Mouse (Mus musculus) forelimb bud, embryonic 11.5 days (tissue): Measurements from ENCODE around the gene Fam57b.
A peak's percentile ranks its signal among the peaks of the same experiment; 100 is the strongest.

ENCODE experiments used
- DNase-seq: peaks from one replicate; pipeline ENCODE4 v3.0.0-alpha.2; 2012; ENCODE audit warnings: low read depth, low spot score

Fam57b gene

DNA sequence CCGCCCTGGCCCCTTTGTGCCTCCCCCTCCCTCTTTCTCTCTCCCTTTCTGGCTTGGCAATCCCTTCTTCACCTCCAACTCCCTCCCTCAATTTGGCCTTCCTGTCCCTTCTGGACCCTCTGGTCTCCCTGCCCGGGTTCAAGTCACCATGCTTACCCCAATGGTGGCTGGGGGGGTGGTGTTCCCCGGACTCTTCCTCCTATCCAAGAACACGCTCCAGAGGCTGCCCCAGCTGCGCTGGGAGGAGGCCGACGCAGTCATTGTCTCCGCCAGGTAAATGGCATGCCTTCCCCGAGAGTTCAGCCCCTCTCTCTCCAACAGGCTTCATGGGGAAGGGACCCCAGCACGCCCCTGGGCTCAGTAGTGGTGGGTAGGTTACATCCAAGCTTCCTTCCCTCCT, 26.5 kb downstream of the Fam57b start:
- DNase-seq = no peak

DNA sequence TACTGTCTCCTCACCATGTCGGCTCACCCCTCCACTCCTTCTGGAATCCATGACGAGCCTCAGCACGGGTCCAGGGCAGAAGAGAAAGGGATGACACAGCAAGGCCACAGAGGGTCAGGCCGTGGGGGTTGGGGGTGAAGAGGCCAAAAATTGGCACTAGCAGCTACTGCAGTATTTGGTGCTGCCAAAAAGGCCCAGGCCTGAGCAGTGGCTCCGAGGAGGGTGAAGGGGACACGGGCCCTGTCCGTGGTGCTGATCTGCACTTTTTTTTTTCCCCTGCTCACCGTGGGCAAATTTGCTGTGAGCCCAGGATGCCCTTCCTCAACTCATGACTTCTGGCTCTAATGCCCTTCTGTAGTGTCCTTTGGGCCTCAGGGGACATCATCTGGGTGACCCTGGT, 27.9 kb downstream of the Fam57b start:
- peak; percentile 44 for DNase-seq

DNA sequence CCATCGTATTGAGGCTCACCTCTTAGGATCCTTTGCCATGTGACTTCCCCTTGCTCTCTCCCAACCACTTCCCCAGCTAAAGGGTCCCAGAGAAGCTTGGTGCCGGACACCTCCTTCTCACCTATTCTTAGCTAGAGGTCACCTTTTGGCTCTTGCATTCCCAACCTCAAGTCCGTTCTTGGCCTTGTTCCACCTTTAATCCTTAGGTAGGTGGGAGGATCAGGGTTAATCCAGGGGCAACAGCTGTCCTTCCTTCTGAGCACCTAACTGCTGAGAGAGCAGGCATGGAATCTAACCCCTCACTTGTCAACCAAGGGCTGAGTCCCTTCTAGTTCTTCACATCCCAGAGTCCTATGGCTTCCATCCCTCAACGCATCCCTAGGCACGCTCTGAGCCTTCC, 28.5 kb downstream of the Fam57b start:
- no peak for DNase-seq

- DNase-seq = no peak
Observed at GRCm38 (mm10) chr7:126831539-126831938, 34.1 kb downstream of the Fam57b start, which contains the start of gene 4930451I11Rik. Gene 4930451I11Rik, minus strand, starts transcription at chr7:126831639.

GRCm38 (mm10) chr7:126832036-126832598, 34.6 kb downstream of the Fam57b start:
- DNase-seq = peak; percentile 74

DNA sequence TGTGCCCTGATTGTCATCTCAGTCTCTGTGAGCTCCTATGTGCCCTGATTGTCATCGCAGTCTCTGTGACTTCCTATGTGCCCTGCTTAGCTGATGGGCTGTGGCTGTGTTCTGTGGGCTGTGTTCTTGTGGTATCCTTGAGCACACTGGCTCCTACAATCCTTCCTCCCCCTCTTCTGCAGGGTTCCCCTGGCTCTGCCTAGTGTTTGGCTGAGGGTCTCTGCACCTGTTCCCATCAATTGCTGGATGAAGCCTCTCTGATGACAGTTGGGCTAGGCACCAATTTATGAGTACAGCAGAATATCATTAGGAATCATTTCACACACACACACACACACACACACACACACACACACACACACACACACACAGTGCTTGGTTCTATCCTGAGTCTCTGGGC, 35.8 kb downstream of the Fam57b start:
- no peak for DNase-seq

GRCm38 (mm10) chr7:126843276-126843675, 45.8 kb downstream of the Fam57b start:
- no peak for DNase-seq

DNA sequence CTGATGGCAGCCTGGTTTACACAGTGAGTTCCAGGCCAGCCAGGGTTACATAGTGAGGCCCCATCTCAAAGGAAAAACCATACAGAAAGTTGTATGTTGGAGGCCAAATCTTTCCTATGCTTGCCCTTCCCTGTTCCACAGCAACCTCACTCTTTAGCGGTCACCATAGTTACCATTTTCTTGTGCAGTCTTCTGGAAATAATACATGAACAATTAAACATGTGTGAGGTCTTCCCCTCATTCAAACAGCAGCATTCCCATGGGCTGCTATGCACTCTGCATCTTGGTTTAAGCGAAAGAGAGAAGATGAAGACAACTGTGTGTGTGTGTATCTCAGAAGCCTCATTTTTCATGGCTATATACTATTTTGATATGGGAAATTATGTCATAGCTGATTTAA, 48.0 kb downstream of the Fam57b start:
- DNase-seq = no peak

DNA sequence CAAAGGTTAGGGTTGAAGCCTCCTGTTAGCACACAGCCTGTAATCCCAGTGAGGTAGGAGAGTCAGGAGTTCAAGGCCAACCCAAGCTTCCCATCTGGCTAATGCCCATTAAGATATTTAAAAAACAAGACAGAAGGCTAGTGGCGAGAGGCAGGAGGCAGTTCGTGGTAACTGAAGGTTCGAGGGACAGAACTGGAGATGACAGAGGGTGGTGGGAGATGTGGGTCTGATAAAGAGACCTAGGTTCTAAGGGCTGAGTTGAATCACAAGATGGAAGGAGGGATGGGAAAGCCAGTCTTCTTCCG, 49.6 kb downstream of the Fam57b start, which contains the start of gene Doc2a:
Gene Doc2a, plus strand, starts transcription at position 301 of the 305 bp plus-strand sequence.
- DNase-seq = no peak

- DNase-seq = peak; percentile 26
Observed at GRCm38 (mm10) chr7:126847421-126848398, 50.2 kb downstream of the Fam57b start.

DNA sequence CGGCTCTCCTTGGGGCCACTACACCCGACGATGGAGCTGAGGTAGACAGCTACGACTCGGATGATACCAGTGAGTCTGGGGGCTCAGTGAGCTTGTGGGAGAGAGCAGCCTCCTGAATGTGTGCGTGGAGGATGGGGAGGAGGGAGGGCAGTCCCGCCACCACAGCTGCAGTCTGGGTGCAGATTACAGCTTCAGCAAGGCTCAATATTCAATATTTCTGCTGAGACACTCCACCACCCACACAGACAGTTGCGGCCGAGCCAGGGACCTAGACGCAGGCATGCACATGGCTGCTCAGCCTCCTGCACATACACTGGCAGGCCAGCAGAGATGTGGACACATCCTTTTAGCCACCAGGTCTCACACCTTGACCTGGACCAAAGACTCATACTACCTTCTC, 51.3 kb downstream of the Fam57b start:
- DNase-seq = no peak

DNA sequence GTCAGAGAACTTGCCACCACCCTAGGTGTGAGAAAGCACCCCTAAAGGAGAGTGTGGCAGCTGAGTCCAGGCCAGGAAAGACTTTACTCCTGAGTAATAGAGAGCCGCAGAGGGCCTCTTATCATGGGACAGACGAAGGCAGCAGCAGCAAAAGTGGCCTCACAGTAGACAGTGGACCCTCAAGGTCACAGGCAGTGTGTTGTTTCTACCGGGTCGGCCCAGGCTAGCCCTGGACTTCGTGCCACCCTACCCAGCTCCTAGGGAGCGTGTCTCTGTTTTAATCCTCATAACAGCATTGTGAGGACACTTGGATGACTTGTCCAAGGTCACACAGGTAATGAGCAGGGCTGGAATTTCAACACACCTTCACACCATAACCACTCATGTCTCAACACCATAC, 52.7 kb downstream of the Fam57b start:
- DNase-seq = no peak

DNA sequence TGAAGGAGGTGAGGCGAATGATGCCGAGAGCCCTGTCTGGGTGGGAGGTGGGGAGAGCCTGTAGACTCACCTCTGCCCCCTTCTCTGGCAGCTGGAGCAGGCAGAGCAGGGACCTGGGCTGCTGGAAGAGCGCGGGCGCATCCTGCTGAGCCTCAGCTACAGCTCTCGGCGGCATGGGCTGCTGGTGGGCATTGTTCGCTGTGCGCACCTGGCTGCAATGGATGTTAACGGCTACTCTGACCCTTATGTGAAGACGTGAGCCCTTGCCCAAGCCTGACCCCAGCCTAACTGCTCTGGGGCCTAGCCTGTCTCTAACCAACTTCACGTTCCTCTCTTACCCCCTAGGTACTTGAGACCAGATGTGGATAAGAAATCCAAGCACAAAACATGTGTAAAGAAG, 53.7 kb downstream of the Fam57b start:
- no peak for DNase-seq

GRCm38 (mm10) chr7:126853454-126853853, 56.0 kb downstream of the Fam57b start:
- no peak for DNase-seq

- no peak for DNase-seq
Observed at GRCm38 (mm10) chr7:126855641-126856040, 58.2 kb downstream of the Fam57b start.

DNA sequence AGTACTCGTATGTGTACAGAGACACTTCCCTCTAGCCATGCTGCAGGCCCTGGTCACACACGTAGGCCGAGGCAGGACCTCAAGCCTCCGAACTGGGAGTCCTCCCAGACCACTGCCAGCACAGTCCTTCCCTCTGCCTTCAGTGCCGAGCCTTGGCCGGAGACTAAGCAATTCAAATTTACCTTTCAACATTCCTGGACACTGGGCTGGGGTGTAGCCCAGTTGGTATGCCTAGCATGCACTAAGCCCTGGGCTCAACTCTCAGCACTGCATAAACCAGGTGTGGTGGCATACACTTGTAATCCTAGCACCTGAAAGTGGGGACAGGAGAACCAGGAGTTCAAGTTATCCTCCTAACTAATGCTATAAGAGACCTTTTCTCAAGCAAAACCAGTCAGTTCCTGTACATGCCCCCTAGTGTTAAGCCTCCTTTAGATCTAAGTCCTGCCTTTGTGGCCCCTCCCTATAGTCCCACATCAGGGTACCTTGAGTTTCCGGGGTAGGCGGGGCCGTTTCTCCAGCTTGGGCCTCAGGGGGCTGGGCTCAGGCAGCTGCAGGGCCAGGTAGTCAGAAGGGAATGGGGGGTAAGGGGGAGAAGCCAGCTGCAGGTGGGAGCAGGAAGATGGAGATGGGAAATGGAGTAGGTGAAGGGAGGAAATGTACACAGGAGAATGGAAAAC, 59.4 kb downstream of the Fam57b start:
- DNase-seq = no peak

DNA sequence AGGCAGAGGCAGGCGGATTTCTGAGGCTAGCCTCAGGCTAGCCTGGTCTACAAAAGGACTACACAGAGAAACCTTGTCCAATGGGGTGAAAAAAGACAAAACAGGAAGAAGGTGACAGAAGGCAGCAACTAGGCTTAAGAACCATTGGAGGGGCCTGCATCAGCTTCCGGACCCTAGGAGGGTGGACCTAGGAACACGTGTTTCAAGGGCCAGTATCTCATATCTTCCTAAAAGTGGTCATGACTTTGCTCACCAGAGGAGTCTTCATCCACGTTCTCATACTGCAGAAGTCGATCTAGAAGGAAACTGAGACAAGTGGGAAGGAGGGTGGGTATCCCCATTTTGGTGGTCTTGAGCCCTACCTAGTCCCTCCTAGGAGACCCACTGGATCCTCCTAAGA, 63.5 kb downstream of the Fam57b start:
- no peak for DNase-seq

GRCm38 (mm10) chr7:126861429-126862130, 64.1 kb downstream of the Fam57b start, which contains the start of gene Hirip3:
Gene Hirip3, plus strand, starts transcription at chr7:126861972.
- peak; percentile 94 for DNase-seq

GRCm38 (mm10) chr7:126862147-126862784, 64.8 kb downstream of the Fam57b start, which contains the start of gene Ino80e:
Gene Ino80e, minus strand, starts transcription at chr7:126862377.
- DNase-seq = peak; percentile 97

DNA sequence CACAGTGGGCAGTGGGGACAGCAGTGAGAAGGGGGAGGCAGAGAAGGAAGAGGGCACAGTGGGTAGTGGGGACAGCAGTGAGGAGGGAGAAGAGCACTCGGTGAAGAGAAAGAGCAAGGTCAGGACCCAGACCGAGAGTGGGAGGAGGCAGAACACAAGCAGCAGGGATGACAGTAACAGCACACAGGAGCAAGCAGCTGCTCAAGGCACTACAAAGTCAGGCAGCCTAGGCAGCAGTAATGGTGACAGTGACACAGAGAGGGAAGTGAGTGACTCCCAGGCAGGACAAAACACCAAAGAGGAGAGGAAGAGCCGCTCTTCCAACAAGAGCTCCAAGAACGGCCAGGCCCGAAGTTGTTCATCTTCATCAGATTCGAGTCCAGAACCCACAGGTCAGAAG, 66.3 kb downstream of the Fam57b start:
- no peak for DNase-seq

DNA sequence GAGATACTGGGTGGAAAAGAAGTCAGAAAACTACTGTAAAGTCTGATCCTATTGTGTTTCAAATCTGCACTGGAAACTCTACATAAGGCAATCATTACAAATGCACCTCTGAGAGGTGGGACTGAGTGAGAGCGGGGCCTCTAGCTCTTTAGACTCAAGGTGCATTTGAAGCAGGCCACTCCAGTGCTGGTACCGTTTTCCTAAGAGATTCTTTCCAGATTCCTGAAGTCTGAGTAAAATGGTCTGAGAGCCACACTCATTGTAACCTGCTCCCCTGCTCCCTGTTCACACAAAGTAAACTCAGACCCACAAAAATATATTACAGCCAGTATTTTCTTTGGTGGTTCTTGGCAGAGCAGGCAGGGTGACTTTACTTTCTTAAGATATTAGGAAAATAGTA, 70.1 kb downstream of the Fam57b start:
- no peak for DNase-seq
